Mouse (Mus musculus): ENCODE data around the gene Cnfn.

The Cnfn gene

GRCm38 (mm10) chr7:25390054-25390770, 20.7 kb upstream of the Cnfn start:
- DNase-seq (ENCODE audit: low read depth, low spot score): no peak

- DNase-seq (ENCODE audit: low read depth, low spot score): no peak
Measured at GRCm38 (mm10) chr7:25388916-25389315, 19.4 kb upstream of the Cnfn start.

- DNase-seq (ENCODE audit: low read depth, low spot score): no peak
Measured at GRCm38 (mm10) chr7:25387811-25388440, 18.4 kb upstream of the Cnfn start.

- no peak for DNase-seq (ENCODE audit: low read depth, low spot score)
Measured at GRCm38 (mm10) chr7:25385850-25386555, 16.5 kb upstream of the Cnfn start.

GRCm38 (mm10) chr7:25385259-25385658, 15.7 kb upstream of the Cnfn start:
- DNase-seq (ENCODE audit: low read depth, low spot score): no peak

GRCm38 (mm10) chr7:25384818-25385217, 15.3 kb upstream of the Cnfn start:
- DNase-seq (ENCODE audit: low read depth, low spot score): no peak

GRCm38 (mm10) chr7:25384318-25384717, 14.8 kb upstream of the Cnfn start:
- no peak for DNase-seq (ENCODE audit: low read depth, low spot score)

- no peak for DNase-seq (ENCODE audit: low read depth, low spot score)
Measured at GRCm38 (mm10) chr7:25383891-25384290, 14.4 kb upstream of the Cnfn start.

- DNase-seq (ENCODE audit: low read depth, low spot score): no peak
Measured at GRCm38 (mm10) chr7:25383385-25383784, 13.9 kb upstream of the Cnfn start.

GRCm38 (mm10) chr7:25382541-25382940, 13.0 kb upstream of the Cnfn start:
- DNase-seq (ENCODE audit: low read depth, low spot score): peak; percentile 71

- DNase-seq (ENCODE audit: low read depth, low spot score): no peak
Measured at GRCm38 (mm10) chr7:25381284-25381680, 11.8 kb upstream of the Cnfn start.

GRCm38 (mm10) chr7:25380392-25381283, 11.1 kb upstream of the Cnfn start:
- no peak for DNase-seq (ENCODE audit: low read depth, low spot score)

- peak; percentile 82 for DNase-seq (ENCODE audit: low read depth, low spot score)
Measured at GRCm38 (mm10) chr7:25379551-25380351, 10.2 kb upstream of the Cnfn start.

- no peak for DNase-seq (ENCODE audit: low read depth, low spot score)
Measured at GRCm38 (mm10) chr7:25378181-25379100, 8.9 kb upstream of the Cnfn start.

GRCm38 (mm10) chr7:25377100-25377700, 7.7 kb upstream of the Cnfn start:
- peak; percentile 86 for DNase-seq (ENCODE audit: low read depth, low spot score)

- peak; percentile 97 for DNase-seq (ENCODE audit: low read depth, low spot score)
Measured at GRCm38 (mm10) chr7:25376556-25376955, 7.0 kb upstream of the Cnfn start.

GRCm38 (mm10) chr7:25372441-25372840, 2.9 kb upstream of the Cnfn start:
- DNase-seq (ENCODE audit: low read depth, low spot score): no peak

- no peak for DNase-seq (ENCODE audit: low read depth, low spot score)
Measured at GRCm38 (mm10) chr7:25368333-25368732, 1.2 kb downstream of the Cnfn start.

- DNase-seq (ENCODE audit: low read depth, low spot score): peak; percentile 54
Measured at GRCm38 (mm10) chr7:25367632-25368293, 1.8 kb downstream of the Cnfn start.
